Mouse (Mus musculus): ENCODE results near the gene Fam13a. TPM values are rescaled to one million over a fixed set of nuclear protein-coding genes. Genes with fewer than 3 reads are reported as not detected.
A peak's percentile ranks its signal among the peaks of the same experiment; 100 is the strongest.

Gene Fam13a
- polyA plus RNA-seq, 1 experiment from 2014 or later = 5.7 TPM

GRCm38 (mm10) chr6:59023455-59024163 lies 740 bp downstream of the Fam13a start:
- H3K9me3 ChIP-seq = no peaks in the 10 kb centered on the region
- no peaks in the 10 kb centered on the region for H3K4me1 ChIP-seq
- H3K27ac ChIP-seq = peak overlapping the region; percentile 81; the same call in 1 of the 2 replicates
- H3K36me3 ChIP-seq = no peaks in the 10 kb centered on the region
- no peak for DNase-seq (ENCODE audit: low spot score)
- 48% methylated on average over 6 of the region's 6 CpGs for WGBS
- peak overlapping the region; percentile 66 for H3K4me3 ChIP-seq
- no peaks in the 10 kb centered on the region for H3K27me3 ChIP-seq (ENCODE audit: insufficient read depth, poor library complexity, severe bottlenecking)

GRCm38 (mm10) chr6:59022621-59023020 lies 1.7 kb downstream of the Fam13a start:
- WGBS = 75% methylated on average over 2 of the region's 2 CpGs
- no peaks in the 10 kb centered on the region for H3K36me3 ChIP-seq
- DNase-seq (ENCODE audit: low spot score) = no peak
- no peaks in the 10 kb centered on the region for H3K9me3 ChIP-seq
- no peak overlapping the region for H3K4me3 ChIP-seq
- no peak overlapping the region for H3K27ac ChIP-seq
- H3K4me1 ChIP-seq = no peaks in the 10 kb centered on the region
- H3K27me3 ChIP-seq (ENCODE audit: insufficient read depth, poor library complexity, severe bottlenecking) = no peaks in the 10 kb centered on the region

GRCm38 (mm10) chr6:59020346-59020745 lies 4.0 kb downstream of the Fam13a start:
- H3K36me3 ChIP-seq = no peaks in the 10 kb centered on the region
- no peak for DNase-seq (ENCODE audit: low spot score)
- no peaks in the 10 kb centered on the region for H3K4me1 ChIP-seq
- H3K9me3 ChIP-seq = no peaks in the 10 kb centered on the region
- H3K27ac ChIP-seq = no peak overlapping the region
- 71% methylated on average over 2 of the region's 2 CpGs for WGBS
- no peaks in the 10 kb centered on the region for H3K27me3 ChIP-seq (ENCODE audit: insufficient read depth, poor library complexity, severe bottlenecking)
- H3K4me3 ChIP-seq = no peak overlapping the region

GRCm38 (mm10) chr6:59019847-59020246 lies 4.5 kb downstream of the Fam13a start:
- H3K9me3 ChIP-seq = no peaks in the 10 kb centered on the region
- H3K4me1 ChIP-seq = no peaks in the 10 kb centered on the region
- DNase-seq (ENCODE audit: low spot score) = no peak
- H3K27me3 ChIP-seq (ENCODE audit: insufficient read depth, poor library complexity, severe bottlenecking) = no peaks in the 10 kb centered on the region
- 48% methylated on average over 1 of the region's 1 CpGs for WGBS
- H3K27ac ChIP-seq = no peak overlapping the region
- no peaks in the 10 kb centered on the region for H3K36me3 ChIP-seq
- no peak overlapping the region for H3K4me3 ChIP-seq

- Histone ChIP-seq H3K27me3 (ENCODE audit: insufficient read depth, poor library complexity, severe bottlenecking) (no peaks in the 10 kb centered on the region), H3K36me3 (no peaks in the 10 kb centered on the region), H3K9me3 (no peaks in the 10 kb centered on the region), H3K4me1 (no peaks in the 10 kb centered on the region), H3K4me3 (no peak overlapping the region), H3K27ac (no peak overlapping the region)
- 65% methylated on average over 1 of the region's 1 CpGs for WGBS
- no peak for DNase-seq (ENCODE audit: low spot score)
These were observed 8.0 kb downstream of the Fam13a start for GRCm38 (mm10) chr6:59016336-59016832.

GRCm38 (mm10) chr6:59014760-59015159 lies 9.6 kb downstream of the Fam13a start:
- Histone ChIP-seq H3K4me1 (no peaks in the 10 kb centered on the region), H3K9me3 (no peaks in the 10 kb centered on the region), H3K36me3 (no peaks in the 10 kb centered on the region), H3K27me3 (ENCODE audit: insufficient read depth, poor library complexity, severe bottlenecking) (no peaks in the 10 kb centered on the region), H3K27ac (no peak overlapping the region), H3K4me3 (no peak overlapping the region)
- no peak for DNase-seq (ENCODE audit: low spot score)
- WGBS = 74% methylated on average over 2 of the region's 2 CpGs

- H3K27me3 ChIP-seq (ENCODE audit: insufficient read depth, poor library complexity, severe bottlenecking) = no peaks in the 10 kb centered on the region
- WGBS = 79% methylated on average over 8 of the region's 8 CpGs
- DNase-seq (ENCODE audit: low spot score) = no peak
These were observed 10.1 kb downstream of the Fam13a start for GRCm38 (mm10) chr6:59014088-59014759.

GRCm38 (mm10) chr6:59010792-59011191 lies 13.6 kb downstream of the Fam13a start:
- H3K4me1 ChIP-seq = no peaks in the 10 kb centered on the region
- H3K4me3 ChIP-seq = no peak overlapping the region
- H3K9me3 ChIP-seq = no peaks in the 10 kb centered on the region
- no peak for DNase-seq (ENCODE audit: low spot score)
- no peak overlapping the region for H3K27ac ChIP-seq
- H3K36me3 ChIP-seq = no peaks in the 10 kb centered on the region
- no peaks in the 10 kb centered on the region for H3K27me3 ChIP-seq (ENCODE audit: insufficient read depth, poor library complexity, severe bottlenecking)
- 84% methylated on average over 3 of the region's 3 CpGs for WGBS

More at GRCm38 (mm10) chr6:59014088-59014759, 10.1 kb downstream of the Fam13a start:
- Histone ChIP-seq H3K4me3 (no peak overlapping the region), H3K9me3 (no peaks in the 10 kb centered on the region), H3K27ac (no peak overlapping the region), H3K36me3 (no peaks in the 10 kb centered on the region), H3K4me1 (no peaks in the 10 kb centered on the region)

GRCm38 (mm10) chr6:59004630-59005029 lies 19.7 kb downstream of the Fam13a start:
- WGBS = 90% methylated on average over 5 of the region's 5 CpGs
- H3K36me3 ChIP-seq = no peaks in the 10 kb centered on the region
- H3K4me3 ChIP-seq = no peak overlapping the region
- no peak overlapping the region for H3K27ac ChIP-seq
- H3K27me3 ChIP-seq (ENCODE audit: insufficient read depth, poor library complexity, severe bottlenecking) = no peaks in the 10 kb centered on the region
- H3K4me1 ChIP-seq = no peaks in the 10 kb centered on the region
- H3K9me3 ChIP-seq = no peaks in the 10 kb centered on the region
- DNase-seq (ENCODE audit: low spot score) = no peak

- no peak for DNase-seq (ENCODE audit: low spot score)
- H3K27ac ChIP-seq = no peak overlapping the region
These were observed 25.3 kb downstream of the Fam13a start for GRCm38 (mm10) chr6:58999044-58999453.

GRCm38 (mm10) chr6:58998528-58998927 lies 25.8 kb downstream of the Fam13a start:
- H3K4me3 ChIP-seq = no peak overlapping the region
- no peaks in the 10 kb centered on the region for H3K36me3 ChIP-seq
- DNase-seq (ENCODE audit: low spot score) = no peak
- H3K9me3 ChIP-seq = no peaks in the 10 kb centered on the region
- 67% methylated on average over 4 of the region's 4 CpGs for WGBS
- H3K4me1 ChIP-seq = no peaks in the 10 kb centered on the region
- no peak overlapping the region for H3K27ac ChIP-seq
- H3K27me3 ChIP-seq (ENCODE audit: insufficient read depth, poor library complexity, severe bottlenecking) = no peaks in the 10 kb centered on the region

More at GRCm38 (mm10) chr6:58999044-58999453, 25.3 kb downstream of the Fam13a start:
- H3K36me3 ChIP-seq = no peaks in the 10 kb centered on the region
- no peak overlapping the region for H3K4me3 ChIP-seq
- 45% methylated on average over 4 of the region's 4 CpGs for WGBS
- no peaks in the 10 kb centered on the region for H3K9me3 ChIP-seq
- no peaks in the 10 kb centered on the region for H3K4me1 ChIP-seq
- no peaks in the 10 kb centered on the region for H3K27me3 ChIP-seq (ENCODE audit: insufficient read depth, poor library complexity, severe bottlenecking)

- Histone ChIP-seq H3K27ac (no peak overlapping the region), H3K4me1 (no peaks in the 10 kb centered on the region), H3K27me3 (ENCODE audit: insufficient read depth, poor library complexity, severe bottlenecking) (no peaks in the 10 kb centered on the region), H3K4me3 (no peak overlapping the region), H3K36me3 (no peaks in the 10 kb centered on the region), H3K9me3 (no peaks in the 10 kb centered on the region)
- DNase-seq (ENCODE audit: low spot score) = no peak
- WGBS = 86% methylated on average over 3 of the region's 3 CpGs
These were observed 35.2 kb downstream of the Fam13a start for GRCm38 (mm10) chr6:58989149-58989548.

GRCm38 (mm10) chr6:58988706-58989105 lies 35.6 kb downstream of the Fam13a start:
- Histone ChIP-seq H3K9me3 (no peaks in the 10 kb centered on the region), H3K36me3 (no peaks in the 10 kb centered on the region)
- WGBS = 86% methylated on average over 2 of the region's 2 CpGs

More at GRCm38 (mm10) chr6:58988706-58989105, 35.6 kb downstream of the Fam13a start:
- Histone ChIP-seq H3K27me3 (ENCODE audit: insufficient read depth, poor library complexity, severe bottlenecking) (no peaks in the 10 kb centered on the region), H3K4me1 (no peaks in the 10 kb centered on the region), H3K27ac (no peak overlapping the region), H3K4me3 (no peak overlapping the region)
- no peak for DNase-seq (ENCODE audit: low spot score)
